Mouse (Mus musculus) heart, embryonic 13.5 days (tissue): ENCODE measurements at regions not wholly inside any gene's neighbourhood (a gene's known extent, or its start where the extent isn't known, plus 50 kb on each side); places are given as distances from the start of the nearest gene placed in this dataset.

Experiments used
- ATAC-seq: fragments of 200-750 bp; cut with Nextera tagmentation; 2 replicates; pipeline ENCODE4 v1.8.0; 2017; ENCODE audit warnings: moderate TSS enrichment; ENCODE audit not compliant: insufficient number of reproducible peaks, low FRiP score, low TSS enrichment; ENCODE audit errors: extremely low read depth
- H3K27ac ChIP-seq: fragments of 300-500 bp; sonication (generic); replicated peaks from 2 replicates; pipeline ENCODE4 v1.5.1; 2015; ENCODE audit warnings: moderate library complexity, mild to moderate bottlenecking, inconsistent platforms
- H3K27me3 ChIP-seq: fragments of 300-500 bp; sonication (generic); replicated peaks from 2 replicates; pipeline ENCODE4 v1.6.1; 2015; ENCODE audit warnings: mild to moderate bottlenecking, inconsistent platforms
- H3K36me3 ChIP-seq: fragments of 300-500 bp; sonication (generic); 2 replicates; pipeline ENCODE4 v1.6.1; 2015; ENCODE audit warnings: mild to moderate bottlenecking, inconsistent platforms
- H3K4me1 ChIP-seq: fragments of 300-500 bp; sonication (generic); 2 replicates; pipeline ENCODE4 v1.6.1; 2015; ENCODE audit warnings: inconsistent platforms
- H3K4me2 ChIP-seq: fragments of 300-500 bp; sonication (generic); 2 replicates; pipeline ENCODE4 v1.6.1; 2015; ENCODE audit warnings: inconsistent platforms, mild to moderate bottlenecking, moderate library complexity
- H3K4me3 ChIP-seq: fragments of 300-500 bp; sonication (generic); 2 replicates; pipeline ENCODE4 v1.5.1; 2015; ENCODE audit warnings: moderate library complexity, mild to moderate bottlenecking, inconsistent platforms
- H3K9ac ChIP-seq: fragments of 300-500 bp; sonication (generic); 2 replicates; pipeline ENCODE4 v1.6.1; 2015; ENCODE audit warnings: inconsistent platforms, mild to moderate bottlenecking, moderate library complexity
- H3K9me3 ChIP-seq: fragments of 300-500 bp; sonication (generic); 2 replicates; pipeline ENCODE4 v1.6.1; 2016; ENCODE audit warnings: inconsistent platforms
- WGBS: fragments of 180-500 bp; shearing (Covaris S2); methylation state at CpG from one replicate; pipeline ENCODE4 v1.1.7; 2015; ENCODE audit warnings: mixed read lengths; 5-methylcytosine and 5-hydroxymethylcytosine counted together

DNA sequence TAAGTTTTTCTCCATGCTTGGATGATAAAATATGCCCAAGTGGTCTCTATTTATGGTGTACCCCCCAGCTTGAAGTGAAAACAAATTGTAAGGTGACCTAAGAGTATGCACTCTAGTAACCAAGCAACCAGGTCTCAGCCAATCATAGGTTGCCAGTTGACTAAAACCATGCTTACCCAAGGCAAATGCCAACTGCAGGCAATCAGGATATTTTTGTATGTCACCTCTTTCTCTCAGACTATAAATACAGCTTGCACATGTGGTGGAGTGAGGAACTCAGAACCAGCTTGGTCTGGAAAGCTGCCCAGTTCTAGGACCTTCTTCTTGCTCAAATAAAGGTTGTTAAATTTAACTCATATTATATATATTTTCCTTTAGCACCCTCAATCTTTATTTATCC is 476.0 kb upstream of the Gm26657 start:
- Histone ChIP-seq H3K4me3 (no peak overlapping the region), H3K27ac (peak overlapping the region; percentile 26; the same call in 1 of the 2 replicates), H3K9me3 (no peaks in the 10 kb centered on the region), H3K4me2 (no peak overlapping the region), H3K36me3 (no peaks in the 10 kb centered on the region), H3K4me1 (peaks cover 21% of the 10 kb centered on the region), H3K9ac (no peak overlapping the region), H3K27me3 (no peaks in the 10 kb centered on the region)
- ATAC-seq, result no peak

- H3K4me2 ChIP-seq, result no peak overlapping the region
- ATAC-seq, result no peak
- peaks cover 21% of the 10 kb centered on the region for H3K4me1 ChIP-seq
- no peaks in the 10 kb centered on the region for H3K27me3 ChIP-seq
- H3K4me3 ChIP-seq, result no peak overlapping the region
- no peaks in the 10 kb centered on the region for H3K36me3 ChIP-seq
- H3K27ac ChIP-seq, result no peak overlapping the region
- H3K9me3 ChIP-seq, result no peaks in the 10 kb centered on the region
- H3K9ac ChIP-seq, result no peak overlapping the region
- 42% methylated on average over 1 of the region's 1 CpGs for WGBS
Observed at GRCm38 (mm10) chr4:56262589-56262988, 477.3 kb upstream of the Gm26657 start.

DNA sequence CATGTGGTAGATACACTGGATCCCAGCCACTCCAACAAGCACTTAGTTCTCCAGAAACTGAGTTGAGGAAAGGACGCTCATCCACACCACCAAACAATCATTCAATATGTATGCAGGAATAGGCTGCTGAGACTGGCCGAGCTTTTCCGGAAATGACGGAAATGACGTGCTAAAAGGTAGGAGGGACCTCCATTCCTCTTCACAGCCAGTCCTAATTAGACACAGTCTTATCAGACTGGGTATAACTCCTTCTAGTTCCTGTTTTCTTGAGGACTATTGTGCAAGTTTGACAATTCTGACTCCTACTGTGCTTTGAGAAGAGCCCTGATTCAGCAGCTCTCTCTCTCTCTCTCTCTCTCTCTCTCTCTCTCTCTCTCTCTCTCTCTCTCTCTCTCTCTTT is 477.9 kb upstream of the Gm26657 start:
- Histone ChIP-seq H3K4me1 (peaks cover 21% of the 10 kb centered on the region), H3K36me3 (no peaks in the 10 kb centered on the region), H3K4me2 (no peak overlapping the region), H3K9ac (no peak overlapping the region), H3K27ac (no peak overlapping the region), H3K27me3 (no peaks in the 10 kb centered on the region), H3K9me3 (no peaks in the 10 kb centered on the region), H3K4me3 (no peak overlapping the region)
- WGBS, result 71% methylated on average over 5 of the region's 5 CpGs
- ATAC-seq, result no peak

DNA sequence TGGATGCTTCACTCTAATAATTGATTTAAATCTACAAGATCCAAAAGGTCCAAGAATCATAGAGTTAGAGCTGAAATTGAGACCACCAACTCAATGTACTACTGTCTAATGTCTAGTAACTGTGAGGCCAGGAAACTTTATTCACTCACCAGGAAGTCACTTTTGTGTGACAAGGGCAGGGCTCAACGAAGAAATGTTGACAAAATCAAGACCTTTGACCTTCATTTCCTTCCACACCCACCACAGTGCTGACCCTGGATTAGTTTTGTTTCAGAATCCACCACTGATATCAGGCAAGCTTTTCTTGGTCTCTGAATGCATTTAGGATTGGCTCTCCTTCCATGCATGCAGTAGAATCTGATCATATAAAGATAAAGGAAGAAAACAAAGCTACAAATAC is 487.5 kb upstream of the Gm26657 start:
- ATAC-seq, result no peak
- Histone ChIP-seq H3K9me3 (no peaks in the 10 kb centered on the region), H3K4me1 (no peaks in the 10 kb centered on the region), H3K36me3 (no peaks in the 10 kb centered on the region), H3K4me3 (no peak overlapping the region), H3K4me2 (no peak overlapping the region), H3K27me3 (no peaks in the 10 kb centered on the region), H3K9ac (no peak overlapping the region), H3K27ac (no peak overlapping the region)
- WGBS, result 38% methylated on average over 1 of the region's 1 CpGs

DNA sequence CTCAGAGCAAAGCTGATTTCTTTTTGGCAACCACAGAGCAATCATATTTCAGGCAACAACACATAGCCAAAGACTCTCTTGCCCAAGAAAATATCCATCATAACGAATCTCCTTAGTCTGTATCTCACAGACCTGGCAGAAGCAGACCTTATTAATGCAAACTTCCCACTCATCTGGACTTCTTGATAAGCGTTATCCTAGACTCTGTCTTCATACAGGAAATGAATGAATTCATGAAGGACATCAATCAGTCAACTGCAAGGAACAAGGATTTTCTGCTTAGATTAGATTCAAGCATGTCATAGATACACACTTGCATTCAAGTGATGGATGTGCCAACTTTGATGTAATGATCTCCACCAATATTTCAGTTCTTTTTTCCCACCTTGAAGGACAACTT is 488.1 kb upstream of the Gm26657 start:
- no peaks in the 10 kb centered on the region for H3K9me3 ChIP-seq
- ATAC-seq, result no peak
- no peak overlapping the region for H3K9ac ChIP-seq
- H3K27ac ChIP-seq, result no peak overlapping the region
- WGBS, result 49% methylated on average over 2 of the region's 2 CpGs
- H3K36me3 ChIP-seq, result no peaks in the 10 kb centered on the region
- no peaks in the 10 kb centered on the region for H3K27me3 ChIP-seq
- H3K4me2 ChIP-seq, result no peak overlapping the region
- H3K4me3 ChIP-seq, result no peak overlapping the region
- no peaks in the 10 kb centered on the region for H3K4me1 ChIP-seq

DNA sequence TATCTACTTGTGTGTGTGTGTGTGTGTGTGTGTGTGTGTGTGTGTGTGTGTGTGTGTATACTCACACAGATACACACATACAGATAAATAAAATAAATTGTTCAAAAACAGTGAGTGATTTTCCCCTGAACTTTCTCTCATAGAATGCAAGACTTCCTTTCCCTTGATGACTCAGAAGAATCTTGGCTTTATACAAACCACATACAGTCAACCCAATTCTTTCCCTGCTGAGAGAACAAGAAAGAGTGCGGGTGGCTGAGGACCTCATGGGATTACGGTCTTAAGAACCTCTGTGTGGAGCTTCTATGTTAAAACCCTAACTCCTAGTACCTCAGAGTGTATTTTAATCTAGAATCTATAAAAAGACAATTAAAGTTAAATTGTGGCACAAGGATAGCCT is 489.3 kb upstream of the Gm26657 start:
- Histone ChIP-seq H3K4me2 (no peak overlapping the region), H3K9ac (no peak overlapping the region), H3K4me1 (no peaks in the 10 kb centered on the region), H3K27me3 (no peaks in the 10 kb centered on the region), H3K4me3 (no peak overlapping the region), H3K9me3 (no peaks in the 10 kb centered on the region), H3K36me3 (no peaks in the 10 kb centered on the region), H3K27ac (no peak overlapping the region)
- ATAC-seq, result no peak
- 80% methylated on average over 2 of the region's 2 CpGs for WGBS

DNA sequence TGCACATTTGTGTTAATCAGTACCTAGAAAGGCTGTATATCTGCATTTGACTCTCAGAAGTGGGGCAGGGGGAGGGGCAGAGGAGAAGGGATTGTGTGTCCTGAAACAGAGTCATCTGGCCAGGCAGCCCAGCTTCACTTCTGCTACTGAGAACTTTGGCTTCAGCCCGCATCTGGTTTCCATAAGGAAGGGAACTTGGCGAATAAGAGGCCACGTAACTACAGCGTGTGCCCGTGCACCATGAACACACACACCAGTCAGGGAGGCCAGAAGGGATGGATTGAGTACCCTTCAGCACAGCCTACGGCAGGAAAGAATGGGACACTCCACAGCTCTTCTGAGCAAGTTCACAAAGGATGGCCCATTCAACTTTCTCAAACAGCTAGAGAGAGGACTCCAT is 496.0 kb upstream of the Gm26657 start:
- H3K27ac ChIP-seq, result no peak overlapping the region
- no peak overlapping the region for H3K9ac ChIP-seq
- H3K4me3 ChIP-seq, result no peak overlapping the region
- no peaks in the 10 kb centered on the region for H3K36me3 ChIP-seq
- H3K4me1 ChIP-seq, result no peaks in the 10 kb centered on the region
- H3K9me3 ChIP-seq, result no peaks in the 10 kb centered on the region
- 82% methylated on average over 6 of the region's 6 CpGs for WGBS
- no peak for ATAC-seq
- no peaks in the 10 kb centered on the region for H3K27me3 ChIP-seq
- H3K4me2 ChIP-seq, result no peak overlapping the region

DNA sequence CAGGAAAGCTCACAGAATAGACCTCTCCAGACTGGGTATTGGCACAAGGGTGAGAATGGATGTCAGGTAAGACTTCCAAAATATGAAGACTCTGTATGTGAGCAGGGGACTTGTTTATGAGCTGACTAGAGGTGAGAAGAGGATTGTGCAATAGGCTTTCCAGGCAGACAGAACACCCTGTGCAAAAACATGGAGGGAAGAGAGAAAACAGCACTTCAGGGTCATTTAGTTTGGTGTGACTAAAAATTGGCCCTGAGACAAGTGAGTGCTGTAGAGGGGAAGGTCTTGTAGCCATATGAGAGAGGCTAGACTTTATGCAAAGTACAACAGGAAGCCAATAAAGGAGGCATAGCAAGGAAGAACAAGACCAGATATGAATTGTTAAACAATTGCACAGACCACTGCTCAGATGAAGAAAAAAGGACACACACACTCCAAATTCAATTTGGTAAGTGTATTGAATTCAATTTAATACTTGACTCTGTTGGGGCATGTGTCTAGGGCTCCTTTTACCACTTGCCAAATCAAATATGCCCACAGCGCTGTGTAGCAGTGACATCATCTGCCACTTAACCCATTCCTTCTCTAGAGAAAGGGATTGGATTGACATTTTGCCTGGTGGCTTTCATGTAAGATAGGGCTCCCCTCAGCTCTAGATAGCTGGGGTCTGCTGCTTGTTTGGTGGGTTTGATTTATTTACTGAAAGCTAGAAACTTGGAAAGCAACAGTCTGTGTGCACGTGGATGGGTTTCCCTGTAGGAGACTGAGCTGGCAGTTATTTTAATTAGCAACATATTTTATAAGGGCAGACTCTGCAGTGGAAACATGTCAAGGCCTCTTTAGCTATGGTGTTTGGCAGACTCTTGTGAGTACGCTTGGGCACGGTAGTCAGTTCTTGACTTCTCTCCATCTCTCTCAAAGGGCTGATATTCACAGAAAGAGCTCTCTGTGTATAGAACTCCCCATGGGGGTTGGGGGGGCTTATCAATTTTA is 501.1 kb upstream of the Gm26657 start:
- H3K27me3 ChIP-seq, result no peaks in the 10 kb centered on the region
- ATAC-seq, result no peak
- H3K9me3 ChIP-seq, result no peaks in the 10 kb centered on the region
- H3K9ac ChIP-seq, result no peak overlapping the region
- H3K27ac ChIP-seq, result no peak overlapping the region
- no peak overlapping the region for H3K4me3 ChIP-seq
- H3K36me3 ChIP-seq, result no peaks in the 10 kb centered on the region
- WGBS, result 69% methylated on average over 4 of the region's 4 CpGs
- no peaks in the 10 kb centered on the region for H3K4me1 ChIP-seq
- no peak overlapping the region for H3K4me2 ChIP-seq

GRCm38 (mm10) chr4:56231414-56231813 is 508.5 kb upstream of the Gm26657 start:
- H3K4me3 ChIP-seq, result no peak overlapping the region

DNA sequence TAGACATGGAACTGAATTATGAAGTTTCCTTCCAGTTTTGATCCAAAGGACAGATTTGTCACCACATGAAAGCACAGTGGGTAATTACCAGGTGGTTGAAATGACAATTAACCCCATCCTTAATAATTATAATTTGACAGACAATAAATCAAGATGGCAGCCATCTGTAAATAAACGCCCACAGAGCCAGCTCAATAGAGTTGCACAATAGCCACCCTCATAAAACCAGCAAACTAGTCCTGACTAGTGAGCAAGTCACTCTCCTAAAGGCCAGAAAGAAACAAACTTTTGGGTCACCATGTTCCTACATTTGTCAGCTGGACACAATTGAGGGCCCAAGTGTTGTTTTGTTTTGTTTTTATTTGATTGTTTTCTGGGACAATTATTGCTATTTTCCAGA is 509.4 kb upstream of the Gm26657 start:
- ATAC-seq, result no peak
- no peaks in the 10 kb centered on the region for H3K4me1 ChIP-seq
- no peaks in the 10 kb centered on the region for H3K36me3 ChIP-seq
- H3K27me3 ChIP-seq, result no peaks in the 10 kb centered on the region
- H3K9ac ChIP-seq, result no peak overlapping the region
- no peak overlapping the region for H3K4me3 ChIP-seq
- no peak overlapping the region for H3K27ac ChIP-seq
- H3K9me3 ChIP-seq, result no peaks in the 10 kb centered on the region
- WGBS, result 82% methylated on average over 1 of the region's 1 CpGs
- no peak overlapping the region for H3K4me2 ChIP-seq

More at GRCm38 (mm10) chr4:56231414-56231813, 508.5 kb upstream of the Gm26657 start:
- H3K36me3 ChIP-seq, result no peaks in the 10 kb centered on the region
- H3K4me1 ChIP-seq, result no peaks in the 10 kb centered on the region
- no peaks in the 10 kb centered on the region for H3K27me3 ChIP-seq
- no peak for ATAC-seq
- H3K9me3 ChIP-seq, result no peaks in the 10 kb centered on the region
- no peak overlapping the region for H3K4me2 ChIP-seq
- no peak overlapping the region for H3K9ac ChIP-seq
- no peak overlapping the region for H3K27ac ChIP-seq
- 53% methylated on average over 7 of the region's 7 CpGs for WGBS

DNA sequence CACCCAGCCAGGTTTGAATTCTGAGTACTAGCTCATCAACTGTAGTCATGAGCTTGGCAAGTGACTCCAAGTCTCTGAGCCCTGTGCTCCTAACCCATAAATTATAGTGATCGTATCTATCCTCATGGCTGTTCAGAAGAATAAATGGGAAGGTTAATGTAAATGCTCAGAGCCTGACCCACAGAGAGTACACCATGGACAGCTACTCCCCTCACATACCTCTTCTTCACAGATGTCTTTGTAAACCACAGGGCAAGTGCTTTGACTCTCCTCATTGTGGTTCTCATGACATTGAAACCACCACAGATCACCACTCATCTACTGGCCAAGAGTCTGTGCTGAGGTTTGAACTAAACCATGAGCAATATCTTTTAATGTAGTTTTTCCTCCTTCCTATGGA is 513.4 kb upstream of the Gm26657 start:
- Histone ChIP-seq H3K4me3 (no peak overlapping the region), H3K9me3 (no peaks in the 10 kb centered on the region), H3K36me3 (no peaks in the 10 kb centered on the region), H3K4me1 (0 out of 2 replicates have a peak, but pooled peaks cover 3% of the 10 kb centered on the region), H3K4me2 (no peak overlapping the region), H3K27ac (no peak overlapping the region), H3K27me3 (no peaks in the 10 kb centered on the region), H3K9ac (no peak overlapping the region)
- 79% methylated on average over 1 of the region's 1 CpGs for WGBS
- ATAC-seq, result no peak

DNA sequence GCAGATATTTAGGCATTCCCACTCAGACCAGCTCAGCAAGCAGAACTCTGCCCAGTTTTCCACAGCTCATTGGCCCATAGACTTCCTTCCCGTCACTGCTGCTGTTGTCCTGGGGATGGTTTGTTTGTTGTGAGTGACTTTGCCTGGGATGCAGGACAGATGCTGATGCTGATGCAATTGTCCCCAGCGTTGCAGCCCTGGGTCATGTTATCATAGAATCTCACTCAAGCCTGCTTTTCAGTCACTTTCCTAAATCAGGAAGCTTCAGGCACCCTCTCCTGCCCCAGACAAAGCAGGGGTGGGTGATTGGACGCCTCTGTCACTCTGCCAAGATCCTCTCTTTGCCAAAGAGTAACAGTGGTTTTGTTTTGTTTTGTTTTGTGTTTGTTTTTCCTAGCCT is 515.3 kb upstream of the Gm26657 start:
- H3K27ac ChIP-seq, result no peak overlapping the region
- no peak overlapping the region for H3K9ac ChIP-seq
- 0 out of 2 replicates have a peak, but pooled peaks cover 3% of the 10 kb centered on the region for H3K4me1 ChIP-seq
- no peak for ATAC-seq
- 35% methylated on average over 3 of the region's 3 CpGs for WGBS
- no peak overlapping the region for H3K4me2 ChIP-seq
- H3K9me3 ChIP-seq, result no peaks in the 10 kb centered on the region
- H3K27me3 ChIP-seq, result no peaks in the 10 kb centered on the region
- H3K4me3 ChIP-seq, result no peak overlapping the region
- H3K36me3 ChIP-seq, result no peaks in the 10 kb centered on the region
